Mouse (Mus musculus) heart, postnatal 25 days (tissue): ENCODE data around the gene Mfn1. TPM values are rescaled to one million over a fixed set of nuclear protein-coding genes. Genes with fewer than 3 reads are reported as not detected.
A peak's percentile ranks its signal among the peaks of the same experiment; 100 is the strongest.

Experiments
- DNase-seq: peaks from one replicate; pipeline ENCODE4 v3.0.0; 2022; ENCODE audit warnings: low spot score
- intact Hi-C: fragments of 180-260 bp; cut with DNase I; formaldehyde crosslinking; loops from one replicate; pipeline ENCODE4 v1.15.1; 2025
- total RNA-seq, 2 experiments: library from RNA; stranded (reverse); gene quantifications; 2 replicates each; pipeline ENCODE4 v1.2.3; 2021

Mfn1 gene
- total RNA-seq: 100 to 1,000 TPM; 434 to 472 TPM

DNA sequence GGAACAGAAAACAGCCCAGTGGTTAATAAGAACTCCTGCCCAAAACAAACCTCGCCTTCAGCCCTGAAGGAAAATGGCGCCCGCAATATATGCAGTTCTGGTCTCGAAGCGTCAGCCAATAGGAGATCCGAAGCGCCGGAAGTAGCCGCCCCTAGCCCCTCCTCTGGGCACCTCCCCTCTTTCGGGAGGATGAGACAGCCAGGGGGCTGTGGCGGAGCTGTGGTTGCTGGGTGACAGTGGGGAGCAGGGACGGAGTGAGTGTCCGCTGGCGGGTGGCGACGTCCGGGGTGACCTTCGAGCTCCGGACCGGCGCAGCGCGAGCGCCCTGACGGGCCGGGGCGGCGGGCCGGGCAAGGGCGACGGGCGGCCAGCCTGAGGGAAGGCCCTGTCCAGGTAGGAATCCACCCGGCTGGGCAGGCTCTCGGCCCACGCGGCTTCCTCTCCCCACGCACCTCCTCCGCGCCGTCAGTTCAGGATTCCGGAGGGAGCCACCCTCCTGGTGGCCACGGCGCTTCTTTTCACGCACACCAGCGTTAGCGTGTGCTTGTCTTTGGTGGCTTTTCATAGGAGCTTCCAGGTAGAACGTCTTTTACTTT, at the start of gene Mfn1:
Mfn1 (plus strand) TSS at position 163 of the 596 bp plus-strand sequence.
- intact Hi-C loops: no loop called here

DNA sequence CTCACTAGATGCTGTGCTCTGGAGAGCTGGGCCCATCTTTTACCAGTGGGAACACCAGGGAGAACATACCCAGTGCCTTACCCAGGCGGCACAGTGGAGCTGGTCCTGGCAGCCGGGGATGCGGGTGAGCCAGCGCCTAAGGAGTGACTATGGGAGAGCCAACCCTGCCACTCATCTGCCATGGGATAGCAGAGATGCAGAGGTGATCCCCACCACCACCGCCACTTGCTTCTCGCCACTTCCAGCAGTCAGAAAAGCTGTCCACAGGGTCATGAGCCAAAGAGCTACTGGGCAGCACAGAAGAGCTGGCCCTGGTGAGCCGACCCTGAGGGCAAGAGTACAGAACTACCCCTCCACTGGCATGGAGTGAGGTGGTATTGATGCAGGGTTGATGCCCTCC, 49.3 kb upstream of the Mfn1 start:
- no peak for DNase-seq
- intact Hi-C loops: no loop called here

More for the DNA sequence above, at the start of gene Mfn1:
- peak; percentile 94 for DNase-seq

DNA sequence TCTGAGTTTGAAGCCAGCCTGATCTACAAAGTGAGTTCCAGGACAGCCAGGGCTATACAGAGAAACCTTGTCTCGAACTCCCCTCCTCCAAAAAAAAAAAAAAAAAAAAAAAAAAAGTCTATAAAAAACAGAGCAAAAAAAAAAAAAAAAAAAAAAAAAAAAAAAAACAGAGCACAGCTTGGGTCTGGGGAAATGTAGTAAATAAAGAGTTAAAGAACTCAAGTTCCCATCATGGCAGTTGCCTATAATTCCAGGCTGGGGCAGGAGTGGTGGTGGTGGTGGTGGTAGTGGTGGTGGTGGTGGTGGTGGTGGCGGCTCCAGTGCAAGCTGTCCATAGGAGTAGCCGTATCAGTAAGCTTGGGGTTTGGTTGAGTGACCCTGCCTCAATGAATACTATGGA, 46.2 kb upstream of the Mfn1 start:
- intact Hi-C loops: no loop called here
- DNase-seq: no peak

DNA sequence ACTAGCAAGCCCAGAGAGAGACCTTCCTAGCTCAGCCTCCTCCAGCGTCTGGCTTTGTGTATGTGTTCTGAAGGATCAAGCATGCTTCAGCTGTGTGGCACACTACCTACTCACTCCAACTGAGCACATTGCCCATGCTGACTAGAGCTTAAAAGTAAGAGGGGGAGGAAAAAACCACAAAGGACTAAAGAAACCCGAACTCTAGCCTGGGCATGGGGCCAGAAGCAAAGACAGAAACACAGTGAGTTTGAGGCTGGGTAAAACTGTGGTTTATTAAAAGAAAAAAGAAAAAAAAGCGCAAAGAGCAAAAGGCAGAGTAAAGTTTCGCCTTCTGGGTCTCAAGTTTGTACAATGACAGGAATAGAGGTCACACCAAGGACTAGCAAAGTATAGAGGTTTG, 42.7 kb upstream of the Mfn1 start:
- intact Hi-C loops: no loop called here

DNA sequence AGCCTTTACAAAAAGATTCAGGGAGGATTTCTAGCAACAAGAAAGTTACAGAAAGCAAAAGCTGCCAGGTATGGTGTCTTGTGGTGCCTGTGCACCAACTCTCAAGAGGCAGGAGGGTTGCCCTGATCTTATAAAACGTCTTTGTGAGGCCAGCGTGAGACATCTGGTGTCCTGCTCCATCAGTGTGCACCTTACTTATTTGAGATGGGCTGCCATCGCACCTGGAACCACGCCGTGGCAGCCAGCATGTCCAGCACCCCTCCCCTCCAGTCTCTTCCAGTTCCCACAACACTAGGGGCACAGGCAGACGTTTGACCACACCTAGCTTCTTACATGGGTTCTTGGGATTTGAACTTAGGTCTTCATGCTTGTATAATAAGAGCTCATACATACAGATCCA, 41.1 kb upstream of the Mfn1 start:
- intact Hi-C loops: no loop called here
- DNase-seq: no peak

More for the DNA sequence above, 42.7 kb upstream of the Mfn1 start:
- no peak for DNase-seq

DNA sequence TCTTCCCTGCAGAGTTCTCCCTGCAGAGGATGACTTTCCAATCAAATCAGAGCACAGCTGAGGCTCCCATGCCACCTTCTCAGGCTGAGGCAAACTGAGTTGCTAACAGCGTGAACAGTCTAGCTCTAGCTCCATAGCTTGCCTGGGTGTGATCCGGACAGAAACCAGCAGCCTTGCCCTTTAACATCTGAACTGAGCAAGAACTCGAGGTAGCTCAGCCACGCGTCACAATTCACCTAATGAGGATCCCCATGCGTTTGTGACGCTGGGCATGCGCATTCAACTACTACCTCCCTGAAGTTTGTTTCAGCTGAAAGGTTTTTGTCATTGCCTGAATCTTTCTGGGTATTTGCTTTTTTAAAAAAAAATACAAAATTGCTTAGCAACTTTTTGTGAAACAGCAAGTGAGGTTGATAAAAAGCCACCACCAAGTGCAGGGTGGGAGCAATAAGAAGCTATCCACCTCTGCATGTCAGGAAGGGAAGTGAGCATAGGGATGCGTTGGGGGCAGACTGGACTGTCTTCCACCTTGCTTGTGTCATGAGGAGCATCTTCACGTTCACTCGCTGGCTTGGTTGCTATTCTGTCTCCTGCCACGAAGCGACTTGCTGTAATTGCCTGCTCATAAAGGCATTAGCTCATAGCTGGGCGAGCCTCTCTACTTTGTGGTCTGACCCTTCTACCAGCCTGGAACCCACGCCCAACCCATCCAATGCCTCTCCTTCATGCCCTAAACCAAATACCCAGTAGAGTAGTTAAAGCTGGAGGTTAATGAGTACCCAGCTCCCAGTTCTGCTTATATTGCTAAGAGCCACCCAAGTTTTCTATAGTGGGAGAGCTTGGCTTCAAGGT, 39.0 kb upstream of the Mfn1 start:
- DNase-seq: no peak
- intact Hi-C loops: loop anchor here (5.0 kb wide), 1 partner anchor 58 kb away; no protein-coding TSS in a partner anchor

DNA sequence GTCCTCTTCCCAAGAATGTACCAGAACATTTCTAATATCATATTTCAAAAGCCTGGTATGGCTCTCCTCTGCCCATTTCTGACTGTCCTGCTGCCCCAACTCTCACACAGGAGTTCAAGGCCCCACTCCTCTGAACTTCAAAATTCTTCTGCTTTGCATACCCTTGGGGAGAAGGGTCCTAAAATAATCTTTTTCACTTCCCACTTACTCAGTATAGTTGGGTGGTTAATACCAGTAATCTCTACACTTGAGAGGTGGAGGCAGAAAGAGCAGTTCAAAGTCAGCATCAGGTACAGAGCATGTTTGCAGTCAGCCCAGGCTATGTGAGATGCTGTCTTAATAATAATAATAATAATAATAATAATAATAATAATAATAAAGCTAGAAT, 38.3 kb upstream of the Mfn1 start:
- intact Hi-C loops: loop anchor here (5.0 kb wide), 1 partner anchor 59 kb away; no protein-coding TSS in a partner anchor
- DNase-seq: no peak

DNA sequence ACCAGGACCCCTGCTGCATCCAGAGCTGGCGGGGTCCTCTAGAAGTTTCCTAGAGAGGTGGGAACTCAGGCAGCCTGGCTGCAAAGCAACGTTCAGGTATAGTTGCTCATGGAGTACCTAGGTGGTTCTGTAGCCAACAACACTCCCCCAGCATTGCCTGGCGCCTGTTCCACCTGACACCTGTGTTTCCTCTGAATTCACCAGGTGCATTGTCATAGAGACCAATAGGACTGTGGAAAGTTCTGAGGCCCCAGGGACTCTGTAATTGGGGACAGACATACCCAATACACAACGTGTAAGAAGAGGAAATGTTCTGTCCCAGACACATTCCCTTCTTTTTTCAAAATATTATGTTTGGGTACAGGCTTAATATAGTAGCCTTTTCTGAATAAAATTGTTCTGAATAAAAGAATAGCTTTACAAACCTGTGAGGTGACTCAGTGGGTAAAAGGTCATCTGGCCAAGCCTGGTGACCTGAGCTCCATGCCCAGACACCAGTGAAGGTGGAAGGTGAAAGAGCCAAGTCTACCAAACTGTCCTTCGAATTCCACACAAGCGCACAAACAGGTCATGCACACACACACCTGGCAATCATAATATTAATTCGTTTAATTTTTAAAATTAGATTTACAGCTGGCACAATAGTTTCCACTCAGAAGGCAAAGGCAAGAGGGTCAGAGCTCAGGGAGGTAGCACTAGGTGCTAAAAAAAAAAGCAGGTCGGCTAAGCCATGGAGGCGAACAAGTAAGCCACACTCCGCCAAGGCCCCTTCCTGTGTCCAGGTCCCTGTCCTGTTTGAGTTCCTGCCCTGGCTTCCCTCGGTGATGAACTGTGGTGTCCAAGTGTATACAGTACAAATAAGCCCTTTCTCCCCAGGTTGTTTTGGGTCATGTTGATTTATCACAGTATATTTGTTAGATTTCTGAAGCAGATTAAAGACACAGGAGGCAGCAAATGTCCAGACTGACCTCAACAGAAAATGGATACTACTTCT, 36.9 kb upstream of the Mfn1 start, which contains the start of gene Kcnmb3:
Kcnmb3 (minus strand) TSS at position 135 of the 994 bp plus-strand sequence.
- intact Hi-C loops: loop anchor here (5.0 kb wide), 1 partner anchor 60 kb away; no protein-coding TSS in a partner anchor
- DNase-seq: no peak

DNA sequence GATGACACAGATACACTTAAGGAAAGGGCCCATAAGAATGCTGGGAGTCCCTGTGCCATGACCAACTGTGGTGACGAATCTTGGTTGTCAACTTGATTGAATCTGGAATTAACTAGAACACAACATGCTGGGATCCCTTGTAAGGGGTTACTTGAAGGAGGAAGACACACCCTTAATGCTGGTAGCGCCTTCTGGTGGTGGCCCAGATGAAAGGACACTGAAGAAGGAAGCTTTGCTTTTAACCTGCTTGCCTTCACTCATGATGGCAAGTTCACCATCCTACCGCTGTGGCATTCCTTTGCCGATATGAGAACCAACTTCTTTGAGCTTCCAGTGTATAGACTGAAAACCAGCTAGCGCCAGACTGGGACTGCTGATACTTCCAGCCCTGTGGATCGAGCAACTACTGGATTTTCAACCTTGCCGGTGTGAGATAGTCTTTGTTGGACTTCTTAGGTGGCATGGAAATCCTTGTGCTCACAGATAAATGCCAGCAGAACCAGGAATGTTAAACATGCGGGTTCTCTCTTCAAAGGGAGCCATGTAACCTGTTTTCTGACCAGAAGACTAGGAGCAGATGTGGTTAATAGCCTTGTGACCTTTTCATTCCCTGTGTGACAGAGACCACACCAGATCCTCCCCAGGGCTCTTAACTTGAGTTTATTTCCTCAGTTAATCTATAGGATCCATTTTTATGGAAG, 34.7 kb upstream of the Mfn1 start:
- intact Hi-C loops: loop anchor here (5.0 kb wide), 1 partner anchor 62 kb away; no protein-coding TSS in a partner anchor
- no peak for DNase-seq

DNA sequence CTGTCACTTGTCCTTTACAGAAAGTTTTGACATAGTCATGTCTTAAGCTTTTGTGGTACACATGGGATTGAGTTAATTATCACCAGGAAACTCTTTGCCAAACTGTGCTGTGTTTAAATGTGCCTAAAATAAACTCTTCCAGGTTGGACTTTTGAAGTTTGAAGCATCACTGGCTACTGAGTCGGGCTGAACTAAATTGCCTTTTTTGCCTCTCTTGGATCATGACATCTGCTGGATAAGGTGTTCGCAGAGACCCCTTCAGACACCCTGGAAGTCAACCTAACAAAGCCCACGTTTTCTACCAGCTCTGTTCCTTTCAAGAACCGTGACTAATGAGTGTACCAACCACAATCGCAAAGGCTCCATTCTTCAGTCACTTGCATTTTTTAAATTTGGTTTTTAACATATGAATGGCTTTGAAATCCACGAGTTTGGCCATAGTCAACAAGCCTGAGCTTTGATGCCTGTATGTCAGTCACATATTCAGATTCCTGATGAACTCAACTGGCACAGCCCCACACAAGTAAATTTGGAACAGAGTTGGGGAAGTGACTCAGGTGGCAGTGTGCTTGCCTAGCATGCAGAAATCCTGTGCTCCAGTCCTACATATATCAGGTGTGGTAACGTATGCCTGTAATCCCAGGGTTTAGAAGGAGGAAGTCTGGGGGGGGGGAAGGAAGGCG, 34.0 kb upstream of the Mfn1 start:
- intact Hi-C loops: no loop called here
- no peak for DNase-seq

DNA sequence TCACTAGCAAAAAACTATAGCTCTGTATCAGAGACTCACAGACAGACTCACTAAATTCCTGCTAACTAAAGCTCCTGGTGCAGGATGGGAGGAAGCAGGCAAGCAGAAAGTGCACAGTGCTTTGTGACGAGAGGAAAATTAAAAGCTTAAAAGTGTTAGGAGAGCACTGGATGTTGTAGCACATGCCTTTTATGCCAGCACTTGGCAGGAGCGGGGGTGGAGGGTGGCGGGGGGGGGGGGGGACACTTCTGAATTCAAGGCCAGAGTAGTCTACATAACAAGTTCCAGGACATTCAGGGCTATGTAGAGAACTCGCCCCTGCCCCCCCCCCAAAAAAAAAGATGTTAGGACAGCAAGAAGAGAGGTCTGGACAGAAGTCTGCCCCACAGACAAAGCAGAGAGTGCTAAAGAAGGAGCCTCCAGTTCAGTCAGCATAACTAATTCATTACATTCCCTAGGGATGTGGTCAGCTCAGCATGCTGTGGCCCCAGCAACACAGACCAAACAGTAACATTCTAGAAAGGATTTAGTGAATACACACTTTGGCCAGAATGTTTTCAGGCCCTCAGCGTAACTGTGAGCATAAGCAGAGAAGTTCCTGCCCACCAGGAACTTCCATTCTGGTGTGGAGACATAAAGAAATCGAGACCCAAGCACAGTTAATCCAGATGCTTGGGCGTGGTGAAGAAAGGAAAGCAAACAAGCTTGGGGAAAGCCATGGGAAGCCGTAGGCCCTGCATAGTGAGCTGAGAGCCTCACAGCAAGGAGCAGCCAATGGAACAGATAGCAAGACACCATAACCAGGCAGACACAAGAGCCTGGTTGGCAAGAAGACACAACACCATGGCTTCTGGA, 33.2 kb upstream of the Mfn1 start:
- no peak for DNase-seq
- intact Hi-C loops: no loop called here

DNA sequence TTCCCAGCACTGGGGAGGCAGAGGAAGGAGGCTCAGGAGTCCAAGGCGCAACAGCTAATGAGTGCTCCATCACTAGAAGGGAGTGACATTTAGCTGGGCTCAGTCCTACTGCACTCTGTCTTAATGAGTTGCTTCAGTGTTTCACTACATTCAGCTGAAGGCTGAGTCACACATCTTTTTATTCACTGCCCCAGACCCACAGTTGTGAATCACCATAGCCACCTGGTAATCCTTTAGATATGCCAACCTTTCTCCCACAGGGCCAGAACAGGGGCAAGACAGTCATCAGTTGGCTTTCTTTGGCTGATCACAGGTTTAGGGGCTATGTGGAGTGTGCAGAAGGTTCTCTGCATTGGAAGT, 32.6 kb upstream of the Mfn1 start:
- intact Hi-C loops: no loop called here
- no peak for DNase-seq

DNA sequence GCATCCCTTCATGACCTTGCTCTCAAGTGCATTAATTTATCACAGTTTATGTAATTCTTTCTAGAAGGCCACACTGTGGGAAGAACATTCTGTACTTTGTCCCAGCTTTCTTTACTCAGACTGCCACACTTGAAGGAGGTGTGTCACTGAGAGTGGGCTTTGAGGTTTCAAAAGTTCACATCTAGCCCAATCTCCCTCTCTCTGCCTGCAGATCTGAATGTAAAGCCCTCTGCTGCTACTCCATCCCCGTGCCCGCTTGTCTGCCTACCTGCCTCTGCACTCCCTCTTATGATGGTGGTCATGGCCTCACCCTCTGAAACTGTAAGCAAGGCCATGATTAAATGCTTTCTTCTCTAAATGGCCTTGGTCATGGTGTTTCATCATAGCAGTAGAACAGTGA, 28.9 kb upstream of the Mfn1 start:
- intact Hi-C loops: no loop called here

DNA sequence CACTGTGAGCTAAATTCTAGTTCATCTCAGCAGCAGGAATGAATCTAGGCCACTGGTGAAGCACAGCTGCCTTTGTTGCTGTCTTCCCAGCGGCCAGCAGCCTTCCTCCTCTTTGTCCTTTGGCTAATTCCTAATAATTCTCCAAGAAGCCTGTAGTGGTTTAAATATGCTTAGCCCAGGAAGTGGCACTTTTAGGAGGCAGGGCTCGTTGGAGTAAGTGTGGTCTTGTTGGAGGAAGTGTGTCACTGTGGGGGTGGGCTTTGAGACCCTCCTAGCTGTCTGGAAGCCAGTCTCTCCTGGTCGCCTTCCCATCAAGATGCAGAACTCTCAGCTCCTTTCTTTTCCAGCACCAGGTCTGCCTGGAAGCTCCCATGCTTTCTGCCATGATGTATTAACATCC, 23.4 kb upstream of the Mfn1 start:
- no peak for DNase-seq
- intact Hi-C loops: loop anchor here (5.0 kb wide), 1 partner anchor 34 kb away; no protein-coding TSS in a partner anchor

More for the DNA sequence above, 28.9 kb upstream of the Mfn1 start:
- DNase-seq: no peak

DNA sequence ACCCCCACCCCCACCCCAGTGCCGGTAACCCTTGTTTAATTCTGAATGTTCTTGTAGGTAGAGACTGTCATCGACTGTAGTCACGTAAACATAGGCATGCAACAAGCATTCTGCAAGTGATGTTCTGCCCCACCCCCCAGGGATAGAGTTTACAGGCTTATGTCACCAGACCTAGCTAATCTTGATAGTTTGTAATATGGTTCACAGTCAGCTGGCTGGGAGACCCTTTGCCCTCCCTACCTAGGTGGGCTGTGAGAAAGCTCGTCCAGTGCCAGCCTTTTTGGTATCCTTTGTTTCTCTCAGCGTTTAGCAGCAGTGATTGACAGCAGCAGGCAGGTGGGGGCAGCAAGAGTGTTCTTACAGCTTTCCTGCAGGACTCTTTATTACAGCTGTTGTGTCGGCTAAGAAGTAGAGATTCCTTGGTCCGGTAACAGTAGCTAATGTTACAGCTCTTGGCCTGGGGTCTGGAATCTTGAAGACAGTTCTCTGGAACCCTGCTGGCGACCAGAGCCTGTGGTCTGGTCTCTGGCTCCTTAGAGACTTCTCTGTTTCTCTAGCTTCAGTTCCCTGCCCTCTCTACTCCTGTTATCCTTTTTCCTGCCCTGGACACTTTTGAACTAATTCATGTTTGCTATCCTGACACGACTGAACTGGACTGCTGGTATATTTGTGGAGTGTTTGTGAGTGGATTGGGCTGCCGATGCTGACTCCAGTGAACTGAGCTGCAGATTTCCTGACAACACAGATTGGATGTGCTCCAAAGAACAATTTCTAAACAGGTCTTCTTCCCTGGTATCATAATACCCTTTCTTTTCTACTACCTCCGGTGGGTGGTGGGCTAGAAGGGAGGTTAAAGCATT, 22.7 kb upstream of the Mfn1 start:
- intact Hi-C loops: loop anchor here (5.0 kb wide), 1 partner anchor 34 kb away; no protein-coding TSS in a partner anchor
- no peak for DNase-seq

DNA sequence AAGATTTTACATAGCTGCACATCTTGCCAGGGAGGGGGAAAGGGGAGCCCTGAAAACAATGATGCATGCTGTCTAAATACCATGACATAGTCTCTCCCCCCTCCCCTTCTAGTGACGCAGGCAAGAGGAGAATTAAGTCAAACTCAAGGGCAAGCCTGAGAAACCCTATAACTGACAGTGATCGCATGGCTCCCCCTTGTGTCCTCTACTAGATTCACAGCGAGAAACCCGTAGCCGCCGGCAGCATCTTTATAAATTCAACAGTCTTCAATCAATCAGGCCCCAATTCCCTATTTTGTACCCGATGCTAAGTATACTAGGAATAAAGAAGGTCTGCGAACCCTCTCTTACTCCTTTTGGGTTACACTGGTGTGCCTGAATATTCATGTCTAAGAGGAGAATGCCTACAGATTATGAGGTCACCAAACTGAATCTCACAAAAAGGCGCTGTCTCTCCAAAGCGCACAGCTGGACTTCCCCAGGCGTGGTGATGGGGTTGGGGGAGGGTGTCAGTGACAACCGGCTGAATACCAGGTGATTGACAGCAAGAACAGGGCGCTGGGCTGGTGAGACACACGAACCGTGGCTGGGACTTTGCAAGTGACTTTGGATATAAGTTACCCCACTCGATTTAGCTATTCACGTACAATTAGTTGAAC, 20.5 kb upstream of the Mfn1 start:
- DNase-seq: peak; percentile 10

More for the DNA sequence above, 20.5 kb upstream of the Mfn1 start:
- intact Hi-C loops: loop anchor here (1.0 to 5.0 kb wide), 3 partner anchors 36 to 175 kb away; no protein-coding TSS in a partner anchor
